Mouse (Mus musculus) midbrain, embryonic 16.5 days (tissue): Measurements from ENCODE around the gene Gm48552. TPM values are rescaled to one million over a fixed set of nuclear protein-coding genes. Genes with fewer than 3 reads are reported as not detected.

Experiments used
- ATAC-seq: fragments of 200-750 bp; cut with Nextera tagmentation; 2 replicates; pipeline ENCODE4 v1.8.0; 2017; ENCODE audit warnings: moderate TSS enrichment
- H3K27ac ChIP-seq: fragments of 300-500 bp; sonication (generic); 2 replicates; pipeline ENCODE4 v1.5.1; 2014; ENCODE audit warnings: mild to moderate bottlenecking, low read length, mixed read lengths
- H3K27me3 ChIP-seq: fragments of 300-500 bp; sonication (generic); 2 replicates; pipeline ENCODE4 v1.6.1; 2014; ENCODE audit warnings: low read depth, low read length, mixed read lengths; ENCODE audit not compliant: control insufficient read depth, insufficient read depth
- H3K36me3 ChIP-seq: fragments of 300-500 bp; sonication (generic); 2 replicates; pipeline ENCODE4 v1.6.1; 2014; ENCODE audit warnings: mild to moderate bottlenecking, low read length, moderate library complexity, mixed read lengths; ENCODE audit not compliant: control insufficient read depth, insufficient read depth
- H3K4me1 ChIP-seq: fragments of 300-500 bp; sonication (generic); 2 replicates; pipeline ENCODE4 v1.6.1; 2014; ENCODE audit warnings: mild to moderate bottlenecking, low read length, mixed read lengths; ENCODE audit not compliant: control insufficient read depth, insufficient read depth
- H3K4me2 ChIP-seq: fragments of 300-500 bp; sonication (generic); 2 replicates; pipeline ENCODE4 v1.6.1; 2014; ENCODE audit warnings: mild to moderate bottlenecking, low read length, mixed read lengths
- H3K4me3 ChIP-seq: fragments of 300-500 bp; sonication (generic); 2 replicates; pipeline ENCODE4 v1.5.1; 2014; ENCODE audit warnings: low read depth, mild to moderate bottlenecking, low read length, moderate library complexity, mixed read lengths
- H3K9ac ChIP-seq: fragments of 300-500 bp; sonication (generic); 2 replicates; pipeline ENCODE4 v1.6.1; 2014; ENCODE audit warnings: low read depth, low read length, mixed read lengths
- H3K9me3 ChIP-seq: fragments of 300-500 bp; sonication (generic); replicated peaks from 2 replicates; pipeline ENCODE4 v1.6.1; 2014; ENCODE audit warnings: mild to moderate bottlenecking, low read length, mixed read lengths; ENCODE audit not compliant: control insufficient read depth, poor library complexity, severe bottlenecking
- WGBS: fragments of 180-500 bp; shearing (Covaris S2); extraction: QIAGEN DNeasy Blood & Tissue Kit; methylation state at CpG from one replicate; pipeline ENCODE4 v1.1.7; 2014; 5-methylcytosine and 5-hydroxymethylcytosine counted together
- polyA plus RNA-seq: library from polyadenylated mRNA; unstranded; fragments of >200 nt; fragmentation: Nextera tagmentation; extraction: Ambion mirVana; gene quantifications from 2 replicates; pipeline ENCODE4 v1.2.1, GENCODE M21; 2015

The Gm48552 gene
- polyA plus RNA-seq, 1 experiment from 2014 or later, result 3.3 TPM

GRCm38 (mm10) chr10:81418216-81419070, 29.6 kb downstream of the Gm48552 start:
- H3K4me2 ChIP-seq, result no peak overlapping the region
- H3K36me3 ChIP-seq, result peaks cover 7% of the 10 kb centered on the region; the same call in 1 of the 2 replicates
- H3K9ac ChIP-seq, result no peak overlapping the region
- peaks cover 16% of the 10 kb centered on the region for H3K4me1 ChIP-seq
- H3K27ac ChIP-seq, result no peak overlapping the region
- no peaks in the 10 kb centered on the region for H3K27me3 ChIP-seq
- H3K4me3 ChIP-seq, result no peak overlapping the region
- no peaks in the 10 kb centered on the region for H3K9me3 ChIP-seq
- ATAC-seq, result no peak
- WGBS, result 45% methylated on average over 11 of the region's 11 CpGs

GRCm38 (mm10) chr10:81419111-81419928, 30.5 kb downstream of the Gm48552 start:
- H3K4me3 ChIP-seq, result no peak overlapping the region
- H3K4me2 ChIP-seq, result no peak overlapping the region
- no peaks in the 10 kb centered on the region for H3K9me3 ChIP-seq
- no peak for ATAC-seq
- no peak overlapping the region for H3K27ac ChIP-seq
- H3K36me3 ChIP-seq, result peaks cover 7% of the 10 kb centered on the region; the same call in 1 of the 2 replicates
- 93% methylated on average over 10 of the region's 10 CpGs for WGBS
- H3K4me1 ChIP-seq, result peaks cover 19% of the 10 kb centered on the region
- H3K9ac ChIP-seq, result no peak overlapping the region
- no peaks in the 10 kb centered on the region for H3K27me3 ChIP-seq

GRCm38 (mm10) chr10:81420191-81420767, 31.5 kb downstream of the Gm48552 start:
- Histone ChIP-seq H3K36me3 (peaks cover 7% of the 10 kb centered on the region; the same call in 1 of the 2 replicates), H3K27me3 (peaks cover under 1% of the 10 kb centered on the region; the same call in 1 of the 2 replicates), H3K27ac (no peak overlapping the region), H3K9ac (no peak overlapping the region), H3K9me3 (no peaks in the 10 kb centered on the region), H3K4me2 (no peak overlapping the region), H3K4me3 (no peak overlapping the region), H3K4me1 (peaks cover 27% of the 10 kb centered on the region)
- no peak for ATAC-seq
- 89% methylated on average over 40 of the region's 40 CpGs for WGBS

GRCm38 (mm10) chr10:81421041-81421796, 32.4 kb downstream of the Gm48552 start:
- Histone ChIP-seq H3K4me1 (peaks cover 36% of the 10 kb centered on the region), H3K27ac (no peak overlapping the region), H3K4me2 (no peak overlapping the region), H3K4me3 (no peak overlapping the region), H3K9ac (no peak overlapping the region), H3K36me3 (peaks cover 7% of the 10 kb centered on the region; the same call in 1 of the 2 replicates), H3K9me3 (no peaks in the 10 kb centered on the region), H3K27me3 (peaks cover 5% of the 10 kb centered on the region; the same call in 1 of the 2 replicates)
- 73% methylated on average over 4 of the region's 4 CpGs for WGBS
- no peak for ATAC-seq

GRCm38 (mm10) chr10:81421797-81422100, 32.9 kb downstream of the Gm48552 start:
- no peak overlapping the region for H3K9ac ChIP-seq
- H3K36me3 ChIP-seq, result peaks cover 7% of the 10 kb centered on the region; the same call in 1 of the 2 replicates
- ATAC-seq, result no peak
- H3K4me1 ChIP-seq, result peaks cover 37% of the 10 kb centered on the region
- no peaks in the 10 kb centered on the region for H3K9me3 ChIP-seq
- 79% methylated on average over 4 of the region's 5 CpGs for WGBS
- H3K4me3 ChIP-seq, result no peak overlapping the region
- H3K27ac ChIP-seq, result no peak overlapping the region
- H3K4me2 ChIP-seq, result no peak overlapping the region
- H3K27me3 ChIP-seq, result peaks cover 5% of the 10 kb centered on the region; the same call in 1 of the 2 replicates

- H3K36me3 ChIP-seq, result peaks cover 7% of the 10 kb centered on the region; the same call in 1 of the 2 replicates
- H3K4me1 ChIP-seq, result peaks cover 37% of the 10 kb centered on the region
- H3K27ac ChIP-seq, result no peak overlapping the region
- no peak overlapping the region for H3K9ac ChIP-seq
- H3K4me2 ChIP-seq, result no peak overlapping the region
- no peak overlapping the region for H3K4me3 ChIP-seq
- no peaks in the 10 kb centered on the region for H3K9me3 ChIP-seq
- ATAC-seq, result no peak
- WGBS, result 75% methylated on average over 6 of the region's 6 CpGs
- peaks cover 5% of the 10 kb centered on the region; the same call in 1 of the 2 replicates for H3K27me3 ChIP-seq
These were observed 33.4 kb downstream of the Gm48552 start for GRCm38 (mm10) chr10:81422191-81422590.

- Histone ChIP-seq H3K4me2 (no peak overlapping the region), H3K9me3 (no peaks in the 10 kb centered on the region), H3K27ac (no peak overlapping the region), H3K27me3 (peaks cover 11% of the 10 kb centered on the region), H3K4me3 (no peak overlapping the region), H3K36me3 (peaks cover 7% of the 10 kb centered on the region; the same call in 1 of the 2 replicates), H3K4me1 (peaks cover 36% of the 10 kb centered on the region), H3K9ac (no peak overlapping the region)
- no peak for ATAC-seq
- WGBS, result 76% methylated on average over 3 of the region's 3 CpGs
These were observed 33.9 kb downstream of the Gm48552 start for GRCm38 (mm10) chr10:81422661-81423217.
